Mouse (Mus musculus) liver, embryonic 15.5 days (tissue): ENCODE results near the gene Cep350. TPM values are rescaled to one million over a fixed set of nuclear protein-coding genes. Genes with fewer than 3 reads are reported as not detected.

Experiments
- ATAC-seq: fragments of 200-750 bp; cut with Nextera tagmentation; 2 replicates; pipeline ENCODE4 v1.8.0; 2017; ENCODE audit warnings: moderate number of reproducible peaks, mild to moderate bottlenecking, moderate library complexity; ENCODE audit not compliant: insufficient read depth
- H3K27ac ChIP-seq: fragments of 300-500 bp; sonication (generic); replicated peaks from 2 replicates; pipeline ENCODE4 v1.5.1; 2015; ENCODE audit warnings: mild to moderate bottlenecking, inconsistent platforms
- H3K27me3 ChIP-seq: fragments of 300-500 bp; sonication (generic); 2 replicates; pipeline ENCODE4 v1.6.1; 2015; ENCODE audit warnings: mild to moderate bottlenecking, inconsistent platforms
- H3K36me3 ChIP-seq: fragments of 300-500 bp; sonication (generic); replicated peaks from 2 replicates; pipeline ENCODE4 v1.6.1; 2015; ENCODE audit warnings: moderate library complexity, mild to moderate bottlenecking, inconsistent platforms
- H3K4me1 ChIP-seq: fragments of 300-500 bp; sonication (generic); replicated peaks from 2 replicates; pipeline ENCODE4 v1.6.1; 2015; ENCODE audit warnings: inconsistent platforms
- H3K4me2 ChIP-seq: fragments of 300-500 bp; sonication (generic); 2 replicates; pipeline ENCODE4 v1.6.1; 2015; ENCODE audit warnings: moderate library complexity, mild to moderate bottlenecking, inconsistent platforms
- H3K4me3 ChIP-seq: fragments of 300-500 bp; sonication (generic); replicated peaks from 2 replicates; pipeline ENCODE4 v1.5.1; 2015; ENCODE audit warnings: mild to moderate bottlenecking, inconsistent platforms
- H3K9ac ChIP-seq: fragments of 300-500 bp; sonication (generic); 2 replicates; pipeline ENCODE4 v1.6.1; 2015; ENCODE audit warnings: moderate library complexity, mild to moderate bottlenecking, inconsistent platforms
- H3K9me3 ChIP-seq: fragments of 300-500 bp; sonication (generic); replicated peaks from 2 replicates; pipeline ENCODE4 v1.6.1; 2016; ENCODE audit warnings: inconsistent platforms
- WGBS: fragments of 180-500 bp; shearing (Covaris S2); methylation state at CpG from one replicate; pipeline ENCODE4 v1.1.7; 2015; ENCODE audit warnings: mixed read lengths; ENCODE audit not compliant: insufficient replicate concordance; 5-methylcytosine and 5-hydroxymethylcytosine counted together
- polyA plus RNA-seq: library from polyadenylated mRNA; unstranded; fragments of >200 nt; fragmentation: Nextera tagmentation; extraction: Ambion mirVana; gene quantifications from 2 replicates; pipeline ENCODE4 v1.2.1, GENCODE M21; 2015

The Cep350 gene
- polyA plus RNA-seq, 1 experiment from 2014 or later, result 5.9 TPM

DNA sequence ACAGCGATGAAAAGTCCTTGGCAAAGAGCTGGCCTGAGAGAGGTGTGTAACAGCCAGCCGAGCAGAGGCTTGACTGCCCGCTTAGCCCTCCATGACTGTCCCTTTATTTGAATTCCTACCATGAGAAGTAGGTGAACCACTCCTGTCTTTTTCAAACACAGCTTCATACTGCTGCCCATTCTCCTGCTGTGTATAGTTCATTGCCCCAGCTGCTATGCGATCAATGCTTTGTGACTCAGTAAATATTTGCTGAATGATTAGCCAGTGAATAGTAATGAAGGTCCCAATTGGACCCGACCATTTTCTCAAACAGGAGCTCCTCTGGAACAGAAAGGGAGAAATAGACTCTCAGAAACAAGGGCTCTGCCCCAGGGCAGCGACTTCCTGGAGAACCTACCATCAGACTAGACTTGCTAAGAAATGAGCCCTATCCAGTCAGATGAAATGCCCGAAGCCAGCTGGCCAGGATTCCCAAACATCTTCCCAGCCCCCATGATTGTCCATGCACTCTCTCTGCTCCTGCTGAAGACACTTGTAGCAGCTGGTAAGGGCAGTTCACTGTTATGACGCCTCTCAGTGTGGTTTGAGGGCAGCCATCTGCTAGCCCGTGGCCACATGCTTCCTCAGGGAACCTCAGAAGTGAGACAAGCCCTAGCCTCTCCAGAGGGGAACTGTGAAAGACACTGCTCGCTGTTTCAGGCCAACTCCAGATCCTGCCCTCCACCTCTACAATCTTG lies 163.2 kb downstream of the Cep350 start:
- no peaks in the 10 kb centered on the region for H3K36me3 ChIP-seq
- ATAC-seq, result no peak
- 55% methylated on average over 10 of the region's 10 CpGs for WGBS
- peak overlapping the region; percentile 49 for H3K27ac ChIP-seq
- no peaks in the 10 kb centered on the region for H3K9me3 ChIP-seq
- no peak overlapping the region; the same call in 1 of the 2 replicates for H3K4me3 ChIP-seq
- no peaks in the 10 kb centered on the region for H3K27me3 ChIP-seq
- H3K4me2 ChIP-seq, result peak overlapping the region; percentile 89
- H3K9ac ChIP-seq, result no peak overlapping the region
- H3K4me1 ChIP-seq, result peaks cover 55% of the 10 kb centered on the region

DNA sequence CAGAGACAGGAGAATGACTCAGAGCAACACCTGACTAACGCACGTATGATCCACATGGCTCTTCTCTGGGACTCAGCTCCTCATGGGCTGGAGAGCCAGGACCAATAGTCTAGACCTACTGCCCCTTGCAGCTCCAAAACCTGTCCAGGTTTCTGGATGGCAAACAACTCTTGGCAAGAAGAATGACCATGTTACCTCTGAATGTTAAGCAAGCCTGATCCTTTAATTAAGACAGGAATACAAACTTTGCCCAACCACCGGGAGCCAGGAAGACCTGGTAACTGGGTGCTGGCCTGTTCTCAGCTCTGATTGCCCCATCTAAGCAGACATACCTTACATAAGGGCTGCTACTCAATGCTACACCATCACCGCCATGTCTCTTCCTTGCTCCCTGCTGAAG lies 164.8 kb downstream of the Cep350 start:
- Histone ChIP-seq H3K9me3 (no peaks in the 10 kb centered on the region), H3K27ac (no peak overlapping the region), H3K9ac (no peak overlapping the region), H3K4me2 (no peak overlapping the region), H3K36me3 (peaks cover 3% of the 10 kb centered on the region; the same call in 1 of the 2 replicates), H3K4me3 (no peak overlapping the region), H3K27me3 (no peaks in the 10 kb centered on the region), H3K4me1 (peaks cover 49% of the 10 kb centered on the region)
- no peak for ATAC-seq
- 86% methylated on average over 4 of the region's 4 CpGs for WGBS

DNA sequence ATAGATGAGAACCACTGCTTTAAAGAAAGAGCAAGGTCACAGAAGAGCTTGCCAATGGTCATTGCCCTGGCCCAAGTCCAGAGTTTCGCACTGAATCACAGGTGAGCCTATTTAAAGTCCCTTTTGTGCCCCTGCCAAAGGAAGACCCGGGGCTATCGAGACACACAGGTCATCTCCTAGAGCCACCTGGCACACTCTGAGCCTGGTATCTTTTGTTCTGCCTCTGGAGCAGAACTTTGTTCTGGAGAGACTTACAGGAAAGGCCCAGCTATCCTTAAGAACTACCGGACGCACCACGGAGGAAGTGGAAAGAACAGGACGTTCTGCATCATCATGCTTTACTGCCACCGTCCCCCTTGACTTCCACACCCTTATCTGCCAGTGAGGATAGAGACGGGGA lies 167.4 kb downstream of the Cep350 start:
- H3K9me3 ChIP-seq, result no peaks in the 10 kb centered on the region
- WGBS, result 67% methylated on average over 9 of the region's 9 CpGs
- no peak for ATAC-seq
- no peak overlapping the region for H3K4me3 ChIP-seq
- peaks cover 23% of the 10 kb centered on the region for H3K36me3 ChIP-seq
- no peaks in the 10 kb centered on the region for H3K27me3 ChIP-seq
- no peak overlapping the region for H3K4me2 ChIP-seq
- H3K27ac ChIP-seq, result no peak overlapping the region
- H3K9ac ChIP-seq, result no peak overlapping the region
- H3K4me1 ChIP-seq, result peaks cover 23% of the 10 kb centered on the region

DNA sequence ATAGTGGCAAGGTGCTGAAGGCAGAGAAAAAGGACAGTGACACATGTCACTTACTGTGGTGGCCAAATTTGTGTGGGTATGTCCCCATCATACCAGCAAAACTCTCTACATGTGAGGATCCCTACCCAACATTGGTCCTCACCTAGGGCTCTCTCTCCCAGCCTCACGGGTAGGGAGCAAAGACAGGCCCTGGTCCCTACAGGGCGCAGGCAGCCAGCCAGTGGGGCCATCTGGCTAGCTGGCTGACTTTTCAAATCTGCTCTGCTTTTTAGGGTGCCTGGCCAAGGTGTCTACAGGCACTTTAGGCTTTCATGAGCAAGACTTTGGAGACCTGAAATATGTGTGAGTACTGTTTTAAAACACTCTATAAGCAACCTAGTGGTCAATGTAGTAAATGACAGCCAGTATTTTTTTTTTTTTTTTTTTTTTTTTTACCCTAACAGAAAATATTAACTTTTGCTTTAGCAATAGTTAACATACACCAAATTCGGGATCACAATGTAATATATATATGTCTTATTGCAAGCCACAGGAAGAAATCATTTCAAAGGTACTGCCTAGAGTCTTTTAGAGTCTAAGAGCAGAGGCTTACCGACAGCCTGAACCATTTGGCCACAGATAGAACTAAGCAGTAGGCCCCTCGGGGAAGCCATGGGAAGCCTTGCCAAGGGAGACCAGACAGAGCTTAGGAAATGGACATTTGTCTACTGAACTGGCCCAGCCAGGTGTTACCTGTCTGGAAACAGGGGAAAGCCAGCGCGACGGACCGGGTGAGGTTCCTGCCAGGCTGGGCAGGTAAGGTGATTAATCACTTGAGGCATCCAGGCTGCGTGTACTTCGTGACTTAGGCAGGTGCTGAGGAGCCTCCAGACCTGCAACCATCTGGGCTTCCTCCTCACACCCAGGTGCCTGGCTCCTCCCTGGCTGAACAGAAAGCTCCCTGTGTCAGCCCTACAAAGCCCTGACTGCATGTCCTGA lies 171.8 kb downstream of the Cep350 start:
- Histone ChIP-seq H3K27me3 (no peaks in the 10 kb centered on the region), H3K36me3 (peaks cover 38% of the 10 kb centered on the region), H3K4me2 (no peak overlapping the region), H3K9ac (no peak overlapping the region), H3K4me3 (no peak overlapping the region), H3K27ac (no peak overlapping the region), H3K4me1 (peaks cover 17% of the 10 kb centered on the region), H3K9me3 (no peaks in the 10 kb centered on the region)
- ATAC-seq, result no peak
- 75% methylated on average over 11 of the region's 11 CpGs for WGBS

DNA sequence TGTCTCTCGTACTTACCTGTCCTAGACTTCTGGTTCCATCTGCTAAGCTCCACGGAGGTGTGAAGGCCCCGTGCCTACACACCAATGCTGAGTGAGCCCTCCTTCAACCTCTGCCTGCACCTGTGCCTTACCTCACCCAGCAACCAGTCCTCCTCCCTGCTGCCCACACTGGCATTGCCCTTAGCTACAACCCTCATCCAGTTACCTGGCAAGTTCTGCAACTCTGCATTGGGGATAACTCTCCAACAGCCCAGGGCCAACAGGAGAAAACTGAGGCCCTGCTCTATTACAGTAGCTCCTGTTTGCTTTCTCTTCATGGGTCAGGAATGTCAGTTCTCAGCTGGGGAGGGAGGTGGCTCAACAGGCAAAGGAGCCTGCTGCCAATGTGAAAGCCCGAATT lies 175.1 kb downstream of the Cep350 start:
- H3K9ac ChIP-seq, result no peak overlapping the region
- no peak overlapping the region for H3K27ac ChIP-seq
- WGBS, result 83% methylated on average over 4 of the region's 4 CpGs
- H3K4me1 ChIP-seq, result peaks cover 20% of the 10 kb centered on the region
- no peaks in the 10 kb centered on the region for H3K27me3 ChIP-seq
- peaks cover 52% of the 10 kb centered on the region for H3K36me3 ChIP-seq
- no peak for ATAC-seq
- H3K9me3 ChIP-seq, result no peaks in the 10 kb centered on the region
- no peak overlapping the region for H3K4me3 ChIP-seq
- H3K4me2 ChIP-seq, result no peak overlapping the region

DNA sequence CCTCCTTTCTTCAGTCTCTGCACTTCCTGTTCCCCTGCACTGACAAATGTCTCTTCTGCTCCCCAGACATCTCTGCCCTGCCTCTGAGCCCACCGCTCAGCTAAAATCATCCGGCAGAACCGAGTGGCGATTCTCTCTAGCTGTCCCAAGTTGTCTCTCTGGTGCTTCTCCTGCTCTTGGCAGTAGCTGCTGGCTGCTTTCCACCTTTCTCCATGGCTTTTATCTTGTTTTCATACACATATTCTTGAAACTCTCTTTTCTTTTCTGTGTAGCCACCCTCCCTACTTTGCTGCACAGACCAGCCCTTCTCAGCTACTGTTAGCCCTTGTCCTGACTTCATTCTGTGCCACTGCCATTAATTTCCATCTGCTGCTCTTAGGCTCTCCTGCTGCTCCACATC lies 175.6 kb downstream of the Cep350 start:
- ATAC-seq, result no peak
- Histone ChIP-seq H3K27ac (no peak overlapping the region), H3K9me3 (no peaks in the 10 kb centered on the region), H3K36me3 (peaks cover 52% of the 10 kb centered on the region), H3K27me3 (no peaks in the 10 kb centered on the region), H3K4me2 (no peak overlapping the region), H3K4me3 (no peak overlapping the region), H3K4me1 (peaks cover 20% of the 10 kb centered on the region), H3K9ac (no peak overlapping the region)
- WGBS, result 71% methylated on average over 4 of the region's 4 CpGs

DNA sequence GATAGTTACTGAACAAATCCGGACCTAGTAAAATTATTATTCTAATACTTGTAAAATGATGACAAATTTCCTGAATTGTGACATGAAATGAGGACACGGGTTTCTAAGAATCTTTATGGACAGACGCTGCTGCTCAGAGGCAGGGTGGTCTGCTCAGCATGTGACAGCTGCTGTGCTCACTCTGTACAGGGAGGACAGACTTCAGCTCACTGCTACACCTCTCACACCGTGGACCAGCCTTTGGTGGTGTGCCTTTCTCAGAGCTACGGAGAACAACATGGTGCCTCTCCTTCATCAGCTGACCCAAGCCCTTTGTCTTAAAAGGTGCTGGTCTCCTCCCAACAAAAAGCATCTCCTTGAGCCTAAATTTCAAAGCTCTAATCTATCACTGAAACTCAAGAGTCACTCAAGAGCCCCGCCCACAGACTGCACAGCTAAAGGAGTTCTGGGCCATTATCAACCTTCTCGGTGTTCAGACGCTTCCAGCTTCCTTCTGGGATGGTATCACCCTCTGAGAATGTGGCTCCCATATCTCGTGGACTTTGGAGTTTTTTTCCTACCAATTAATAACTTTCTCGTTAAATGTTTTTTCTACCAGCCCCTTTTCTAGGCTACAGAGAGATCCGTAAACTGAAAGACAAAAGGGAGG lies 176.2 kb downstream of the Cep350 start:
- Histone ChIP-seq H3K4me3 (no peak overlapping the region), H3K9ac (no peak overlapping the region), H3K4me1 (peaks cover 20% of the 10 kb centered on the region), H3K9me3 (no peaks in the 10 kb centered on the region), H3K4me2 (no peak overlapping the region), H3K27me3 (no peaks in the 10 kb centered on the region), H3K36me3 (peaks cover 53% of the 10 kb centered on the region), H3K27ac (no peak overlapping the region)
- ATAC-seq, result no peak
- WGBS, result 50% methylated on average over 11 of the region's 11 CpGs

DNA sequence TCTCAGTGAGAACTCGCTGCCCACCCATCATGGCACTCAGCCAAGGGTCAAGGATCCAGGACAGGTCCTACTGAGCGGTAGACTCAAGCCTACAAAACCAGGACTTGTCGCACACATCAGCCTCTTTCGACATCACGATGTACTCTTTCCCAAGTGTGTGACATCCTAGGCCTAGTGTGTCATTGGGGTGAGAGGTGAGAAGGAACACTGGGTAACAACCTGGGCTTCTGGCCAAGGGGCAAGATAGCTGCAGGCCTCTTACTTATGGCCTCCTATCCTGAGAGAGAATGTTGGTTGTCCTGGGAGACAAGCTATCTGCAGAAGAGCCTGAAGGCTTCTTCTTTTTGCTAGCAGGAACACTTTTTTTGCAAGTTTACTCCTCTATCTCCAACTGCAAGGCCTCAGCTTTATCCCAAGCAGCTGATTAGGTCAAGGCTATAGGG lies 177.2 kb downstream of the Cep350 start:
- no peaks in the 10 kb centered on the region for H3K9me3 ChIP-seq
- peak; percentile 45; the same call in 1 of the 2 replicates for ATAC-seq
- H3K27me3 ChIP-seq, result no peaks in the 10 kb centered on the region
- H3K4me1 ChIP-seq, result peaks cover 20% of the 10 kb centered on the region
- peaks cover 51% of the 10 kb centered on the region for H3K36me3 ChIP-seq
- no peak overlapping the region for H3K9ac ChIP-seq
- 77% methylated on average over 5 of the region's 5 CpGs for WGBS
- no peak overlapping the region for H3K4me3 ChIP-seq
- H3K27ac ChIP-seq, result no peak overlapping the region
- H3K4me2 ChIP-seq, result no peak overlapping the region

Other genes with a start within 250 kb of the Cep350 start
- gene Lhx4, start 221.6 kb downstream of the Cep350 start, polyA plus RNA-seq, result not detected in 2 replicates
- gene Qsox1, start 160.4 kb downstream of the Cep350 start, polyA plus RNA-seq, result 31.8 and 40.9 TPM in 2 replicates
- 51.2 and 52.7 TPM in 2 replicates for gene Tor1aip2, start 62.1 kb upstream of the Cep350 start, polyA plus RNA-seq
- 19.3 and 23.4 TPM in 2 replicates for gene Tor1aip1, start 63.2 kb upstream of the Cep350 start, polyA plus RNA-seq
- 0.12 TPM in 1 of 2 replicates, not detected in the other for gene Fam163a, start 231.8 kb upstream of the Cep350 start, polyA plus RNA-seq